Mouse (Mus musculus): Measurements from ENCODE around the gene Pdlim4. TPM values are rescaled to one million over a fixed set of nuclear protein-coding genes. Genes with fewer than 3 reads are reported as not detected.

Pdlim4 gene
- total and polyA plus RNA-seq, 3 experiments: not detected

GRCm38 (mm10) chr11:54011255-54011654 is 57.6 kb downstream of the Pdlim4 start:
- Histone ChIP-seq H3K36me3 (replicated peaks in 1 of 2; ENCODE audit: control insufficient read depth in 1 of 2, insufficient read depth in 1 of 2, low read length in 1 of 2) (no peaks in the 10 kb centered on the region), H3K4me3 (replicated peaks in 1 of 3; ENCODE audit: low read depth in 2 of 3, low read length in 2 of 3, poor library complexity in 1 of 3) (no peak overlapping the region), H3K27ac (ENCODE audit: insufficient read depth, low read depth) (no peak overlapping the region), H3K9ac (ENCODE audit: insufficient read depth, low read depth) (no peak overlapping the region), H3K4me1 (ENCODE audit: control insufficient read depth in 1 of 2, insufficient read depth in 2 of 2) (no peaks in the 10 kb centered on the region), H3K4me2 (ENCODE audit: insufficient read depth, low read depth, poor library complexity, severe bottlenecking) (no peak overlapping the region), H3K9me3 (replicated peaks; ENCODE audit: low read length) (no peaks in the 10 kb centered on the region), H3K79me2 (replicated peaks; ENCODE audit: control insufficient read depth, extremely low read depth, insufficient read depth, poor library complexity, severe bottlenecking) (no peaks in the 10 kb centered on the region), H3K27me3 (replicated peaks) (peaks cover 6% of the 10 kb centered on the region)
- TF ChIP-seq SMC3 (IDR thresholded peaks at IDR 0.05; ENCODE audit: low read depth, low read length): no peak
- TF ChIP-seq CHD2 (IDR thresholded peaks at IDR 0.05; ENCODE audit: low read length): no peak
- no peak for TF ChIP-seq EP300 (IDR thresholded peaks at IDR 0.05; ENCODE audit: low read length)
- no peak for TF ChIP-seq NRF1 (IDR thresholded peaks at IDR 0.05; ENCODE audit: low read depth, low read length)
- no peak for TF ChIP-seq USF1 (IDR thresholded peaks at IDR 0.05; ENCODE audit: low read depth, low read length)
- no peak for TF ChIP-seq TBP (conservative IDR thresholded peaks at IDR 0.05; ENCODE audit: low read depth, low read length)
- no peak for TF ChIP-seq TCF12 (IDR thresholded peaks at IDR 0.05; ENCODE audit: low read depth, low read length)
- TF ChIP-seq HCFC1 (IDR thresholded peaks at IDR 0.05; ENCODE audit: low read depth, low read length): no peak
- dilution Hi-C loops (cut with MboI; ENCODE audit: extremely low pct_ligation_motif_present, extremely low pct_unique_long_range_greater_than_20kb, low sequenced_read_pairs): no loop called here
- in situ Hi-C loops (cut with MboI; ENCODE audit: low pct_ligation_motif_present, low pct_unique_long_range_greater_than_20kb, low sequenced_read_pairs): no loop called here
- no peak for DNase-seq (ENCODE audit: extremely low read depth)

GRCm38 (mm10) chr11:54008416-54008920 is 60.3 kb downstream of the Pdlim4 start:
- Histone ChIP-seq H3K9ac (ENCODE audit: insufficient read depth, low read depth) (no peak overlapping the region), H3K4me2 (ENCODE audit: insufficient read depth, low read depth, poor library complexity, severe bottlenecking) (no peak overlapping the region), H3K79me2 (replicated peaks; ENCODE audit: control insufficient read depth, extremely low read depth, insufficient read depth, poor library complexity, severe bottlenecking) (no peaks in the 10 kb centered on the region), H3K4me3 (replicated peaks in 1 of 3; ENCODE audit: low read depth in 2 of 3, low read length in 2 of 3, poor library complexity in 1 of 3) (no peak overlapping the region), H3K4me1 (ENCODE audit: control insufficient read depth in 1 of 2, insufficient read depth in 2 of 2) (no peaks in the 10 kb centered on the region), H3K36me3 (replicated peaks in 1 of 2; ENCODE audit: control insufficient read depth in 1 of 2, insufficient read depth in 1 of 2, low read length in 1 of 2) (no peaks in the 10 kb centered on the region), H3K27me3 (replicated peaks) (peaks cover 6% of the 10 kb centered on the region), H3K27ac (ENCODE audit: insufficient read depth, low read depth) (no peak overlapping the region), H3K9me3 (replicated peaks; ENCODE audit: low read length) (no peaks in the 10 kb centered on the region)
- DNase-seq (ENCODE audit: extremely low read depth): no peak
- dilution Hi-C loops (cut with MboI; ENCODE audit: extremely low pct_ligation_motif_present, extremely low pct_unique_long_range_greater_than_20kb, low sequenced_read_pairs): no loop called here
- TF ChIP-seq JUND (conservative IDR thresholded peaks at IDR 0.05; ENCODE audit: low read depth, low read length): no peak
- no peak for TF ChIP-seq POLR2AphosphoS2 (IDR thresholded peaks at IDR 0.05; ENCODE audit: low read depth, low read length)
- no peak for TF ChIP-seq IRF4 (IDR thresholded peaks at IDR 0.05; ENCODE audit: low read depth, low read length)
- no peak for TF ChIP-seq USF1 (IDR thresholded peaks at IDR 0.05; ENCODE audit: low read depth, low read length)
- in situ Hi-C loops (cut with MboI; ENCODE audit: low pct_ligation_motif_present, low pct_unique_long_range_greater_than_20kb, low sequenced_read_pairs): loop anchor here (10.0 kb wide), 1 partner anchor 346 kb away; no protein-coding TSS in a partner anchor

DNA sequence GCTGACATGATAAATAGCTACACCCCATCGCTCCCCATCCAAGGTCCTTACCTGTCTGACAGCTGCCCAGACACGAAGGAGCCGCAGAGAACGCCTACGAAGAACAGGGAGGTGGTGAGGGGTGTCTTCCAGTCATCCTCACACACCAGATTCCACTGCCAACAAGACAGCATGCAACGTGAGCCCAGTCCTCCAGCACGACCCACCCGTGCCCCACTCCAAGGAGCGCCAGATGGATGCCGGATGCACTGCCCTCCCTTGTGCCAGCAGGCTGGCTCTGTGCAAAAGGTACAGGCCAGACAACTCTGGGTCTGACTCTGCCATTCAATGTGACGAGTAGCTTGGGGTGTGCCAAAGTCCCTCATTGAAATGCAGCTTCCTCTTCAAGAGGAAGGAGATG is 61.1 kb downstream of the Pdlim4 start:
- no peaks in the 10 kb centered on the region for H3K79me2 ChIP-seq (replicated peaks; ENCODE audit: control insufficient read depth, extremely low read depth, insufficient read depth, poor library complexity, severe bottlenecking)
- in situ Hi-C loops (cut with MboI; ENCODE audit: low pct_ligation_motif_present, low pct_unique_long_range_greater_than_20kb, low sequenced_read_pairs): loop anchor here (10.0 kb wide), 1 partner anchor 347 kb away; no protein-coding TSS in a partner anchor
- dilution Hi-C loops (cut with MboI; ENCODE audit: extremely low pct_ligation_motif_present, extremely low pct_unique_long_range_greater_than_20kb, low sequenced_read_pairs): no loop called here
- no peaks in the 10 kb centered on the region for H3K9me3 ChIP-seq (replicated peaks; ENCODE audit: low read length)
- H3K36me3 ChIP-seq (replicated peaks in 1 of 2; ENCODE audit: control insufficient read depth in 1 of 2, insufficient read depth in 1 of 2, low read length in 1 of 2): no peaks in the 10 kb centered on the region
- DNase-seq (ENCODE audit: extremely low read depth): no peak
- H3K4me2 ChIP-seq (ENCODE audit: insufficient read depth, low read depth, poor library complexity, severe bottlenecking): no peak overlapping the region
- TF ChIP-seq MXI1 (IDR thresholded peaks at IDR 0.05; ENCODE audit: low read depth, low read length): no peak
- TF ChIP-seq ZNF384 (IDR thresholded peaks at IDR 0.05; ENCODE audit: low read depth, low read length): no peak
- no peak for TF ChIP-seq CHD2 (IDR thresholded peaks at IDR 0.05; ENCODE audit: low read length)
- no peak for TF ChIP-seq USF1 (IDR thresholded peaks at IDR 0.05; ENCODE audit: low read depth, low read length)
- no peaks in the 10 kb centered on the region for H3K4me1 ChIP-seq (ENCODE audit: control insufficient read depth in 1 of 2, insufficient read depth in 2 of 2)
- H3K9ac ChIP-seq (ENCODE audit: insufficient read depth, low read depth): no peak overlapping the region
- H3K4me3 ChIP-seq (replicated peaks in 1 of 3; ENCODE audit: low read depth in 2 of 3, low read length in 2 of 3, poor library complexity in 1 of 3): no peak overlapping the region
- H3K27me3 ChIP-seq (replicated peaks): peaks cover 6% of the 10 kb centered on the region
- no peak overlapping the region for H3K27ac ChIP-seq (ENCODE audit: insufficient read depth, low read depth)

All from CH12.LX (cell line).